Mouse (Mus musculus) right cerebral cortex, postnatal 36 days (tissue): ENCODE data around the gene Trim44.

Source experiments
- DNase-seq, 2 experiments: peaks; one replicate each; pipeline ENCODE4 v3.0.0; 2022; ENCODE audit warnings: low spot score in 2 of 2, mixed read lengths in 1 of 2

The Trim44 gene

DNA sequence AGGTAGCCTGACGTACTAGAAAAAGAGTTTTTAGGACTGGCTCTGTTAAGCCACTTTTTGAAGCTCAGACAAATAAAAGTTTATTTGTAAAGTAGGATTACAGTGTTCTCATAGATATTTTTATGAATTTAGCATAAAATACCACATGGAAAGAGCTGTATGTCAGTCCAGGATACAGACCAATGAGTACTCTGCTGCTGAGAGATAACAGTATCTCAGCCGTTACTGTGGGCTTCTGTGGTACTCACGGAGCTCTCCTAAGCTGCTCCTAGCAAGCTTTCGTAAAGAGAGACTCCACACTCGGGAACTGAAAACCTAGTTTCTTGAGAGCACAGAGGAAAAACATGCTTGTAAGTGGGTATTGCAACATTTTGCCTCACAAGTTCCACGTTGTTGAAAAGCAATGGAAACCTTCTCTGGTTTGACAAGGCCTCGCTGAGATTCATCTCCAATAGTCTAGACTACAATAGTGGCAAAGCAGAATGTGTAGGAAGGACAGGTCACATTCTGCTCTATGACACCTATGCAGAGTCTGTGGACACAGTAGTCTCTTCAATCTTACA is 41.6 kb downstream of the Trim44 start:
- DNase-seq = no peak

GRCm38 (mm10) chr2:102364565-102365200 is 42.9 kb downstream of the Trim44 start:
- no peak for DNase-seq

- no peak for DNase-seq
These were observed 44.6 kb downstream of the Trim44 start for GRCm38 (mm10) chr2:102362896-102363530.

- DNase-seq = no peak
These were observed 45.4 kb downstream of the Trim44 start for GRCm38 (mm10) chr2:102362266-102362665.

DNA sequence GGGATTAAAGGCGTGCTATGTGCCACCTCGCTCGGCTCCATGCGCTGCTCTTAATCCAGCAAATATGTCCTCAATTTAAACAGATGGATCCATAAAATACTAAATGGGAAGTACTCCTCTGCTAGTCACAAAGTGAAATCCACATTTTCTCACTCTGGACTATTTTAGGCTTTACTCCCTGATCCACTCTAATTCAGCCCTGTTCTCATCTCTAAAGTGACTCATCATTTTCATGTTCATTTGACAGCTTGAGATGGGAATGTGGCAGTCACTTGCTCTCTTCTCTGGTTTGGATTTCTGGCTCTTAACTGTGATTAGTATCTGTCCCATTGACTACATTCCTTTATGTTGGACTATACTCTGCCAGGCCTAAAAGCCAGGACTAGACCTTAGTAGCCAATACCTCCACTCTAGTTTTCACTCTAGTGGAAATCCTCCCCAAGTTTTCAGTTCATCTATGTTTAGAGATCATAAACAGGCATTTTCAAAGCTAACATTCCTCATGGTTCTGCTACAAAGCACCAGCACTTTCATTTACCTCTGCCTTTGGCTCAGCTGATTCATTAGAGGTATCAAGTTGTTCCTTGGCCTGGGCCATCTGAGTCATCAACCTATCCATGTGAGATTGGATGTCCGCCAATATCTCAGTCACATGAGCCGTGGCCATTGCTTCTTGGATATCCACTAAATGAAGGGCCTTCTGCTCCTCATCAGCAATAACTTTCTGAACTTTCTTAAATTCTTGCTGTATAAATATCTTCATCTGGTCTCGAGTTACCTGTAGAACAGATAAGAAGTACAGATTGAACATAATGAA is 50.5 kb downstream of the Trim44 start:
- DNase-seq = no peak

- DNase-seq = peak in 1 of 2 experiments; percentile 27
These were observed 53.6 kb downstream of the Trim44 start for GRCm38 (mm10) chr2:102354076-102354475.

DNA sequence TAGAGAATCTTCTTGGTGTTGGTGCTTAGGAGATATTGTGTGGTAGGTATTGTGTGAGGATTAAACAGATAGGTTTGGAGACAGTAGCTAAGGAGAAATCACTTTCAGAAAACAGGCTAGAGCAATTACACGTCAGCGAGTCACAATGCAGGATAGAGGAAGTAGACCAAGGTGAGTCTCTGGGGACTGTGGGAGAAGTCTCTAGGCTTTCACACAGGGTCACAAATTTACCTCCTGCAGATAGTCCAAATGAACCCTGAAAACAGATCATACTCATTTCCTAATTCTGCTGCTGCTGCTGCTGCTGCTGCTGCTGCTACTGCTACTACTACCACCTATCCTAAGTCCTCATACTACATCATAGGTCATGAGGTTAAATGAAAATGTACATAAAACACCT is 66.2 kb downstream of the Trim44 start:
- DNase-seq = no peak

DNA sequence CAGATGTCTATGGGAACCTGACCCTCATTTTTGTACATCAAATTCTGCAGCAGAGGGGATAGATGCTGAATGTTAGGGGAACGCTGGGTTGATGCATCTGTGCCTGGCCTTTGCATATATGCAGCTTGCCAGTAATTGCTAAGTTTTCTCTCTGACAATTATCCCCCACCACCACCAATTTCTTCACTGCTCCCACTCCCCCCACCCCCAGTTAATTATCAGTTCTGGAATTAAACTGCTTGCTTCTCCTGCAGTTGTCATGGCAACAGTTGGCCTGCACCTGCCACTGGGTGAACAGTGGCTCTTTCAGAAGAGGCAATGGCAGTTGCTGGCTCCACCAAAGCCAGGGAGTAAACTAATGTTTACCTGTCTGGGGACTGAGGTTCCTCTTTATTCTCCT is 70.8 kb downstream of the Trim44 start:
- no peak for DNase-seq

GRCm38 (mm10) chr2:102331932-102332331 is 75.7 kb downstream of the Trim44 start:
- DNase-seq = no peak

GRCm38 (mm10) chr2:102331092-102331491 is 76.5 kb downstream of the Trim44 start:
- no peak for DNase-seq

- no peak for DNase-seq
These were observed 81.7 kb downstream of the Trim44 start for GRCm38 (mm10) chr2:102325921-102326320.

DNA sequence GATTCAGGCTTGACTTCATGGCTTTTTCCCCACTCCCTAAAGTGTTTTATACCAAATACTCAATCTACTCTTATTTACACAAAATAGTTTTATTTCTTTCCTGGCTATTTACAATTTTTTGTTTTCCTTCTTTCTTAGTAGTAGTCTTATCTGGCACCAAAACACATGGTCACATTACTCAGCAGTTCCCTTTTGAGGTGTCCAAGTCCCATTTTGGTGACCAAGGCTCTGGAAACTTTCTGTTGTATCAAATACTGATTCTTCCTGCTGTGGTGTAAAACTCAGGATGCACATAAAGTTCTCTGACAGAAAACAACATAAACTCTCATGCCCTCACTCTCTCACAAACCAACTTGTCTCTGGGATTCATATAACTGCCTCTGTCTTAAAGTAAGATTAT is 83.3 kb downstream of the Trim44 start:
- DNase-seq = no peak

DNA sequence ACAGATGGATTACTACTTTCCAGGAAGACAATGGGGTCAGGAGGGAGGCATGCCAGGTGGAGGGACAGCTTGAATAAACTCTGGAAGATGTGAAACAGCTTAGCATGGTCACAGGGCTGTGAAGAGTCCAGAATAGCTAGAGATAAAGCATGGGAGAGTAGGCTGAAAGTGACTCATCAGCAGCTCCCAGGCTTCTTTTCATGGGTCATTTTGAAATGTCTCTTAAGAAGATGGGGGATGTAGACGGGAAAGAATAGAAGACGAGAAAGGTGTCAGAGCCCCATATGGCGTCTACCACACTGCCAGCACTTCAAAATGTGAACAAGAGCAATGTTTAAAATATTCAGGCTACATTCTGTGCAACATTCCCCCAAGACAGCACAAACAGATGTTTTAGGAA is 91.1 kb downstream of the Trim44 start:
- DNase-seq = peak; percentile 56 to 70

DNA sequence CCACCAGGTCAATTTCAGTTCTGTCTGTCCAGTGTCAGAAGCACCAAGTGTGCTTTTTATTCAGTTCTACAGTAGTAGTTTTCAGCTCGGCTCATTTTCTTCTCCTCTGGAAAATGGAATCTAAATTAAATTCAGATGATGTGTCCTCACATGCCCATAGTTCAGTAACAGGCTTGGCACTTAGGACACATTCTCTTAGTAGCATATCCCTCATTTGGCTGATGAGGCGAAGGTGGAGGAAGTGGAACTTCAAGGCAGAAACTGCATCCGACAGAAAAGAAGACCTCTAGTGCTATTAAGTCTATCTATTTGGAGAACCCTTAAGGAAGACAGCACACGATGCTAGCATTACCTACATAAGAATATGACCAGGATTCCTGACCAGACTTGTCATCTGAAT is 92.5 kb downstream of the Trim44 start:
- no peak for DNase-seq

DNA sequence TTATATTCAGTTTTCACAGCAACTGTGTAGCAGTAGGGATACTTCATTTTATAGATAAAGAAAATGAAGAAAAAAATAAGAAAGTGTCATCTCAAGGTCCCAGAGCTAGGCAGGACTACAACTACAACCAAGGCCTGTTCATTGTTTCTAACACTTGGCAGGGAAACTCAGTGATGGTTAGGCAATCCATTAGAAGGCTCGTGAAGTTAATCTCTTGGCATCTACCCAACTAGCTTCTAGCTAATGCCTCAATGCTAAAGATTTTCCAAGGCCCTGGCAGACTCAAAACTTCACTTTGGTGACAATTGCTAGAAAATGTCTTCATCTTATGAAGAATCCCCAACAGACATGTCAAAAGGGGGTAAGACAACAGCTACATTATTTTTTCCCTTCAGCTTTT is 93.0 kb downstream of the Trim44 start:
- DNase-seq = no peak

DNA sequence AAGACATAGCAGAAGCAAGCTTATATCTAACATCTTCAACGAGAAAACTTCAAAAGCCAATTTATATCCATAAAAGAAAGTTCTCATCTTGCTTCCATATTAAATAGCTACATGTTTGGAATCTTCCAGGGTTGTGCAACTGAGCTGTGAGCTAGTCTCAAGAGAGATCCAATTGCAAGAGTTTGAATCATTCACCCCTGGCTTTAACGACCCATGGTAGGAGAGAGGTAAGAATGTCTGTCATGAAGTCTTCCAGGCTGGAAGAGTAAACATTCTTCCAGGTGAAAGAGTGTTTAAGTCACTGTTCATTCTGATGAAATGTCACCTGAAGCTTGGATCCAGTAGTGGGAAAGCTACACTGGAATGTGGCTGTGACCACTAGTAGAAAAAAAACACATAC is 93.6 kb downstream of the Trim44 start:
- no peak for DNase-seq

DNA sequence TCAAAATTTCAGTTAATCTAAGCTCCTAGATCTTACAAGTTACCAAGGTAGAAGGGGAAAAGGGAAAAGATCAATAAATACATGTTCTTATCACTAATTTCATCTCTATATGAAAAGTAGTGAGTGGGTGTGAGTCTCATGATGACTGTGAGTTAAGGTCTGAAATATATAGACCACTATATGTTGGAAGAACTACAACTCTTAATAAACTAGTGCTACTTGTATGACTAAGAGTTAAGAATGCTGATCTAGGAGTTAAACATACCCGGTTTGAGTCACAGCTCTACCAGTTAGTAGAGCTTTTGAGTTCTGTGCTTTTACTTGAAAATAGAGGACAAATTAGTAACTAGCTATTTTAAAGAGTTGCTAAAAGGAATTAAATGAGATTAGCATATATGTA is 94.7 kb downstream of the Trim44 start:
- DNase-seq = no peak

DNA sequence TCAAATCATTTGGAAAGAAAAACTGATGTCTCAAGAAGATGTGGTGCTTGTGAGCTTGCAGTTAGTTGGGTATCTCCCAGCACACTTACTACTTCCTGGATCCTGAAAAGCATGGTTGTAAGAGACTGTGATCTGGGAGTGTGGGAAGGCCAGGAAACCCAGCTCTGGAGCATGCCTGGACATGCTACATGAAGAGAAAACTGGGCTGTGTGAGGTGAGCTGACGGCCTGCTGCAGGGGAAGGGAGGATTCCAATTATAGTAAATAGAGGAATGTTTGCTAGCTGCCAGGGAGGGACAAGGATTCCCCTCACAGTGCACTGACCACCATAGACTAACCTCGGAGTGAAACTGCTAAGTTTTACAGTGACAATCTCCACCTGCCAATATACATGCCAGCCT is 104.4 kb downstream of the Trim44 start:
- DNase-seq = no peak

DNA sequence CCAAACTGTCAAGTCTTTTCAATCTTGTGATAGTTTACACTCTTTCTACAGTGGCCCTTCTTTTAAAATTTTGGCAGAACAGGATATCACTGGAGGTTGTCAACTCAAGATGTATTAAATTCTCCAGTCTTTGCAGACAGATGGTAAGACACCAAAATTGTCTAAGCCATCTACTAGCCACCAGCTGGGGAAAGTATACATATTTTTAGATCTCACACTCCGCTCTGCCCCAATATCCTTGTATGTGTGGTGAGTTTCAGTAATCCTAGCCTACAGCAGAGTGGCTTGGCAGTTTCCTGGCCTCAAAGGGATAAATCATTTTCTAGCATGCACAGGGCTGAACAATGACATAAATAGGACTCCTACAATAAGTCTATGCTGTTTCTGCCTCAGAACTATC is 105.1 kb downstream of the Trim44 start:
- no peak for DNase-seq

GRCm38 (mm10) chr2:102294827-102295270 is 112.8 kb downstream of the Trim44 start:
- no peak for DNase-seq

DNA sequence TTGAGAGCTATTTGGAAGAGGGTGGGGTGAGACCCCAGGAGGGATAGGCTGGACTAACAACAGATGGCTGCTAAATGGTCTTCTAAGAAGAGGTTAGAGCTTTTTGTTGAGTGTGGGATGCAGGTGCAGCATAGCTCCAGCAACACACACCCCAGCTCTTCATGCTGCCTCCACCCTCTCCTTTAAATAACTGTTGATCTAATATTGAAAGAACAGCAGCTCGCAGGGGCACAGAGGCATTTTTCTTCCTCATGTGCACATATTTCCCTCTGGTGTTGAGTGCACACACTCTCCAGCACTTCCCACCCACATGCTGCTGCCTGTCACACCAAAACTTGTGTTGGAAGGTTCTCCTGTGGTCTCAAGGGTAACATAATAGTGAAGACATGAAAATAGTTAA is 114.4 kb downstream of the Trim44 start:
- no peak for DNase-seq

DNA sequence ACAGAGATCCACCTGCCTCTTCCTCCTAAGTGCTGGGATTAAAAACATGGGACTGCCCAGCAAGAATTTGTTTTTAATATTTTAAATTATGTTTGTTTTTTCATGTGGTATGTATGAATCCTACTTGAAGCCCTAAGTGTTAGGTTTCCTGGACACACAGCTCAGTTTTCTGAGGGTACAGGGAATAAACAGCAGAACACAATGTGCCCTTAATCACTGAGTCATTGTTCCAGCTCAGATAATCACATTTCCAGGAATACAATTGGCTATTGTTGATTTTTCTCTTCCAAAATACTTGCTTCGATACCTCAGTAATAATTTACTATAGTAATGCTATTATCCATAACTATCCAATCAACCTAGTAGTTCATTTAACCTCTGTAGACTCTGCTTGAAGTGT is 115.6 kb downstream of the Trim44 start:
- no peak for DNase-seq

DNA sequence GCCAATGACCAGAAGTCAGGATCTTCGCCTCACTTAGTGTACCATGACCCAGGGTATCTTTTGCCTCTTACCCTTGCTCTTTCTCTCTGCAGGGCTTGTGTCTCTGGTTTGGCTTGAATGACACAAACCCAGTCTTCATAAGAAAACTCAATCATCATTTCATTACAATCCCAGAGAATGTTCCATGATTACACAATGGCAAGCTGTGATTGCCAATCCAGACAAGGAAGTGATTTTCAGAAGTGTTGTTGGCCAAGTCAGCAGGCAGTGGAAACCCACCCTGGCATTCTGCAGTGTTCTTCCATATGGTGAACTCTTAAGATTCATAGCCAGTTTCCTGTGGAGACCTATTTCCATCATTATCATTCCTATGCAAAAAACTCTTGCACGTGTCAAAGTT is 116.1 kb downstream of the Trim44 start:
- no peak for DNase-seq
